Mouse (Mus musculus) spleen, adult 18-20 months (tissue): Measurements from ENCODE around the gene Dirc2.

Experiments
- DNase-seq, 2 experiments: peaks; one replicate each; pipeline ENCODE4 v3.0.0; 2022; ENCODE audit warnings: mixed read lengths in 2 of 2

Dirc2 gene

GRCm38 (mm10) chr16:35734038-35734437 lies 35.1 kb downstream of the Dirc2 start:
- DNase-seq = peak; percentile 39 to 73

- no peak for DNase-seq
These were observed 37.1 kb downstream of the Dirc2 start for GRCm38 (mm10) chr16:35732096-35732495.

GRCm38 (mm10) chr16:35729151-35729738 lies 39.9 kb downstream of the Dirc2 start:
- DNase-seq = no peak

GRCm38 (mm10) chr16:35726601-35727000 lies 42.6 kb downstream of the Dirc2 start:
- no peak for DNase-seq

- no peak for DNase-seq
These were observed 44.6 kb downstream of the Dirc2 start for GRCm38 (mm10) chr16:35724561-35724960.

- DNase-seq = no peak
These were observed 51.4 kb downstream of the Dirc2 start for GRCm38 (mm10) chr16:35717761-35718160.

- DNase-seq = no peak
These were observed 52.9 kb downstream of the Dirc2 start for GRCm38 (mm10) chr16:35716257-35716656.

GRCm38 (mm10) chr16:35715771-35716170 lies 53.4 kb downstream of the Dirc2 start:
- no peak for DNase-seq

- DNase-seq = no peak
These were observed 53.8 kb downstream of the Dirc2 start for GRCm38 (mm10) chr16:35715350-35715749.

GRCm38 (mm10) chr16:35714689-35715088 lies 54.5 kb downstream of the Dirc2 start:
- DNase-seq = no peak

GRCm38 (mm10) chr16:35713606-35714005 lies 55.5 kb downstream of the Dirc2 start:
- no peak for DNase-seq

- no peak for DNase-seq
These were observed 58.2 kb downstream of the Dirc2 start for GRCm38 (mm10) chr16:35711004-35711403.

- DNase-seq = no peak
These were observed 62.2 kb downstream of the Dirc2 start for GRCm38 (mm10) chr16:35707004-35707403.

GRCm38 (mm10) chr16:35704796-35705195 lies 64.4 kb downstream of the Dirc2 start:
- no peak for DNase-seq

GRCm38 (mm10) chr16:35703763-35704679 lies 65.1 kb downstream of the Dirc2 start:
- no peak for DNase-seq

- no peak for DNase-seq
These were observed 67.3 kb downstream of the Dirc2 start for GRCm38 (mm10) chr16:35701823-35702222.

- no peak for DNase-seq
These were observed 73.1 kb downstream of the Dirc2 start for GRCm38 (mm10) chr16:35696103-35696502.

GRCm38 (mm10) chr16:35694250-35694846 lies 74.8 kb downstream of the Dirc2 start:
- DNase-seq = no peak

- no peak for DNase-seq
These were observed 77.5 kb downstream of the Dirc2 start for GRCm38 (mm10) chr16:35691606-35692005.

- no peak for DNase-seq
These were observed 82.7 kb downstream of the Dirc2 start for GRCm38 (mm10) chr16:35686491-35686890.

GRCm38 (mm10) chr16:35685027-35685426 lies 84.1 kb downstream of the Dirc2 start:
- DNase-seq = no peak

GRCm38 (mm10) chr16:35681327-35682108 lies 87.6 kb downstream of the Dirc2 start:
- DNase-seq = no peak

GRCm38 (mm10) chr16:35678476-35678875 lies 90.7 kb downstream of the Dirc2 start:
- DNase-seq = no peak
